Mouse (Mus musculus) neural tube, embryonic 15.5 days (tissue): ENCODE measurements around the gene Naa38. TPM values are rescaled to one million over a fixed set of nuclear protein-coding genes. Genes with fewer than 3 reads are reported as not detected.

ENCODE experiments used
- ATAC-seq: fragments of 200-750 bp; cut with Nextera tagmentation; 2 replicates; pipeline ENCODE4 v1.8.0; 2017; ENCODE audit warnings: mild to moderate bottlenecking, moderate TSS enrichment, moderate library complexity; ENCODE audit not compliant: low FRiP score
- H3K27ac ChIP-seq: fragments of 300-500 bp; sonication (generic); replicated peaks from 2 replicates; pipeline ENCODE4 v1.5.1; 2015; ENCODE audit warnings: mild to moderate bottlenecking, inconsistent platforms
- H3K27me3 ChIP-seq: fragments of 300-500 bp; sonication (generic); replicated peaks from 2 replicates; pipeline ENCODE4 v1.6.1; 2015; ENCODE audit warnings: inconsistent platforms
- H3K36me3 ChIP-seq: fragments of 300-500 bp; sonication (generic); 2 replicates; pipeline ENCODE4 v1.6.1; 2015; ENCODE audit warnings: inconsistent platforms
- H3K4me1 ChIP-seq: fragments of 300-500 bp; sonication (generic); 2 replicates; pipeline ENCODE4 v1.6.1; 2015; ENCODE audit warnings: inconsistent platforms
- H3K4me2 ChIP-seq: fragments of 300-500 bp; sonication (generic); 2 replicates; pipeline ENCODE4 v1.6.1; 2015; ENCODE audit warnings: inconsistent platforms, mild to moderate bottlenecking, moderate library complexity
- H3K4me3 ChIP-seq: fragments of 300-500 bp; sonication (generic); replicated peaks from 2 replicates; pipeline ENCODE4 v1.5.1; 2015; ENCODE audit warnings: mild to moderate bottlenecking, inconsistent platforms
- H3K9ac ChIP-seq: fragments of 300-500 bp; sonication (generic); replicated peaks from 2 replicates; pipeline ENCODE4 v1.6.1; 2015; ENCODE audit warnings: mild to moderate bottlenecking, inconsistent platforms
- H3K9me3 ChIP-seq: fragments of 300-500 bp; sonication (generic); replicated peaks from 2 replicates; pipeline ENCODE4 v1.6.1; 2016; ENCODE audit warnings: inconsistent platforms
- WGBS: fragments of 180-500 bp; shearing (Covaris S2); methylation state at CpG from one replicate; pipeline ENCODE4 v1.1.7; 2015; ENCODE audit warnings: mixed read lengths; 5-methylcytosine and 5-hydroxymethylcytosine counted together
- polyA plus RNA-seq: library from polyadenylated mRNA; unstranded; fragments of >200 nt; fragmentation: Nextera tagmentation; extraction: Ambion mirVana; gene quantifications from 2 replicates; pipeline ENCODE4 v1.2.1, GENCODE M21; 2015

Naa38 gene
- polyA plus RNA-seq, 1 experiment from 2014 or later: 132 TPM

GRCm38 (mm10) chr11:69428751-69429150, 33.5 kb downstream of the Naa38 start:
- ATAC-seq: no peak
- peaks cover 3% of the 10 kb centered on the region; the same call in 1 of the 2 replicates for H3K4me1 ChIP-seq
- H3K27me3 ChIP-seq: no peaks in the 10 kb centered on the region
- no peaks in the 10 kb centered on the region for H3K36me3 ChIP-seq
- no peak overlapping the region for H3K4me2 ChIP-seq
- no peaks in the 10 kb centered on the region for H3K9me3 ChIP-seq
- no peak overlapping the region for H3K9ac ChIP-seq
- 33% methylated on average over 4 of the region's 4 CpGs for WGBS
- H3K27ac ChIP-seq: no peak overlapping the region
- H3K4me3 ChIP-seq: no peak overlapping the region

GRCm38 (mm10) chr11:69429313-69429712, 34.0 kb downstream of the Naa38 start:
- Histone ChIP-seq H3K4me2 (no peak overlapping the region), H3K27me3 (no peaks in the 10 kb centered on the region), H3K9me3 (no peaks in the 10 kb centered on the region), H3K9ac (no peak overlapping the region), H3K4me3 (no peak overlapping the region), H3K27ac (no peak overlapping the region), H3K36me3 (no peaks in the 10 kb centered on the region), H3K4me1 (peaks cover 3% of the 10 kb centered on the region; the same call in 1 of the 2 replicates)
- WGBS: 61% methylated on average over 2 of the region's 2 CpGs
- no peak for ATAC-seq

GRCm38 (mm10) chr11:69430631-69431030, 35.3 kb downstream of the Naa38 start:
- no peak for ATAC-seq
- H3K4me1 ChIP-seq: peaks cover 3% of the 10 kb centered on the region; the same call in 1 of the 2 replicates
- no peaks in the 10 kb centered on the region for H3K27me3 ChIP-seq
- H3K36me3 ChIP-seq: no peaks in the 10 kb centered on the region
- no peak overlapping the region for H3K4me3 ChIP-seq
- no peaks in the 10 kb centered on the region for H3K9me3 ChIP-seq
- no peak overlapping the region for H3K4me2 ChIP-seq
- WGBS: 88% methylated on average over 15 of the region's 15 CpGs
- H3K9ac ChIP-seq: no peak overlapping the region
- no peak overlapping the region for H3K27ac ChIP-seq

- H3K9ac ChIP-seq: no peak overlapping the region
- 32% methylated on average over 11 of the region's 11 CpGs for WGBS
- peak; percentile 74 for ATAC-seq
- H3K36me3 ChIP-seq: no peaks in the 10 kb centered on the region
- peaks cover 3% of the 10 kb centered on the region; the same call in 1 of the 2 replicates for H3K4me1 ChIP-seq
- H3K9me3 ChIP-seq: no peaks in the 10 kb centered on the region
- peak overlapping the region; percentile 31; the same call in 1 of the 2 replicates for H3K4me2 ChIP-seq
- H3K27ac ChIP-seq: no peak overlapping the region
- no peak overlapping the region for H3K4me3 ChIP-seq
- H3K27me3 ChIP-seq: no peaks in the 10 kb centered on the region
Observed at GRCm38 (mm10) chr11:69431829-69432639, 36.7 kb downstream of the Naa38 start.

DNA sequence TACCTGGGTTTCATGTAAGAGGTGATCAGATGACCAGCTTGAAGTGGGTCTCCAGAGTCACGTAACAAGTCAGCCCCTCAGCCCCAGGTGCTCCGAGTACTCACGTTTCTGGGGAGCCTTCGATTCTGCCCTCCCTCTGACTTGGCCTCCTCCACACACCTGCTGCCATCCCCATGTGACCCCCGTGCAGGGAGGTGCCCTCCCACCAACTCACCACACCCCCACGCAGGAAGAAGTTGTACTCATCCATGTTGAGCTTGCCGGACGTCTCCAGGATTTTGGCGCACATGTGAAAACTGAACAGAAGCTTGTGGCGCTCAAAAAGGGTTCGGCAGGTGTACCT, 37.3 kb downstream of the Naa38 start:
- Histone ChIP-seq H3K27me3 (no peaks in the 10 kb centered on the region), H3K4me3 (no peak overlapping the region), H3K4me2 (no peak overlapping the region), H3K27ac (no peak overlapping the region), H3K9me3 (no peaks in the 10 kb centered on the region), H3K36me3 (no peaks in the 10 kb centered on the region), H3K4me1 (peaks cover 3% of the 10 kb centered on the region; the same call in 1 of the 2 replicates), H3K9ac (no peak overlapping the region)
- WGBS: 79% methylated on average over 11 of the region's 11 CpGs
- ATAC-seq: no peak

- ATAC-seq: no peak
- no peak overlapping the region for H3K4me2 ChIP-seq
- H3K4me3 ChIP-seq: no peak overlapping the region
- peaks cover 3% of the 10 kb centered on the region; the same call in 1 of the 2 replicates for H3K4me1 ChIP-seq
- H3K9me3 ChIP-seq: no peaks in the 10 kb centered on the region
- H3K36me3 ChIP-seq: no peaks in the 10 kb centered on the region
- 70% methylated on average over 6 of the region's 6 CpGs for whole genome bisulfite sequencing
- H3K27me3 ChIP-seq: no peaks in the 10 kb centered on the region
- H3K9ac ChIP-seq: no peak overlapping the region
- no peak overlapping the region for H3K27ac ChIP-seq
Observed at GRCm38 (mm10) chr11:69433189-69433588, 37.9 kb downstream of the Naa38 start.

DNA sequence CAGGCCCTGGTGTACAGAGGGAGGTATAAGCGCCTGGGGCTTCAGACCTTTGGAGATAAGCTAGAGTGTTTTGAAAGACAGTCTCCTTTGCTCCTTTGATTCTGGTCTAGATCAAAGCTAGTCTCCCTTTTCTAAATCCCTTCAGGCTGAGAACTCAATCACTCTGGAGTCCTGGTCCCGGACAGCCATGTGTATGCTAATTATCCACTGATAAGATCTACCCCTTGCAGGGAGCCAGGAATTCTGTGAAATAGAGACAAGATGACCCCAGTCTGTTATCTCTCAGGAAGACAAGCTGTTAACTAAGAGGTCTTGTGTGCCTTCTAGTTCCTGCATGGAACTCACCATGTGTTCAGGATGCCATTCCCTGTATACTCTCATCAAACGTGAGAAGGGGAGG, 42.0 kb downstream of the Naa38 start:
- H3K36me3 ChIP-seq: no peaks in the 10 kb centered on the region
- H3K27ac ChIP-seq: no peak overlapping the region
- H3K9me3 ChIP-seq: no peaks in the 10 kb centered on the region
- peaks cover 1% of the 10 kb centered on the region; the same call in 1 of the 2 replicates for H3K4me1 ChIP-seq
- H3K27me3 ChIP-seq: no peaks in the 10 kb centered on the region
- no peak for ATAC-seq
- H3K4me2 ChIP-seq: no peak overlapping the region
- no peak overlapping the region for H3K4me3 ChIP-seq
- WGBS: 83% methylated on average over 3 of the region's 3 CpGs
- no peak overlapping the region for H3K9ac ChIP-seq

DNA sequence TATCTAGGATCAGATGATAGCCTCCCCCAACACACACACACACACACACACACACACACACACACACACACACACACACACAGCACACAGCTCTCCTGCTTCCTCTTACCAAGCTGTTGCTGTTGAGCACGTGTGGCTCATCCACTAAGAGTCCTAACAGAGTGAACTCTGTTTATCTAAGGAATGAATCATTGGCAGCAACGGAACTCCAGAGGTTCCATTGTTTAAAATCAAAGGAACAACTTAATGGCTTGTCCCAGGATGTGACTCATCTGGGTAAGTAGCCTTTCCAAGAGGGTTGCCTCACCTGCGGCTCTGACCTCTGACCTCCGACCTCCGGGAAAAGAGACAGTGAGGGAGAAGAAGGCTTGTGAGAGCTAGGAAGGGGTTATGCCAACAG, 48.0 kb downstream of the Naa38 start:
- H3K4me2 ChIP-seq: no peak overlapping the region
- no peaks in the 10 kb centered on the region for H3K27me3 ChIP-seq
- H3K4me3 ChIP-seq: no peak overlapping the region
- H3K27ac ChIP-seq: no peak overlapping the region
- H3K9ac ChIP-seq: no peak overlapping the region
- ATAC-seq: no peak
- no peaks in the 10 kb centered on the region for H3K36me3 ChIP-seq
- no peaks in the 10 kb centered on the region for H3K9me3 ChIP-seq
- 48% methylated on average over 5 of the region's 5 CpGs for WGBS
- H3K4me1 ChIP-seq: 0 out of 2 replicates have a peak, but pooled peaks cover 6% of the 10 kb centered on the region

Other genes starting within 250 kb of the Naa38 start
- gene Alox12b, start 238.5 kb upstream of the Naa38 start, polyA plus RNA-seq: 0.95 and 1.0 TPM in 2 replicates
- 0.36 TPM in 2 replicates for gene Alox8, start 197.6 kb upstream of the Naa38 start, polyA plus RNA-seq
- gene Gucy2e, start 158.5 kb upstream of the Naa38 start, polyA plus RNA-seq: 0.38 and 0.46 TPM in 2 replicates
- 14.5 and 15.3 TPM in 2 replicates for gene Cntrob, start 71.7 kb upstream of the Naa38 start, polyA plus RNA-seq
- gene Trappc1, start 71.5 kb upstream of the Naa38 start, polyA plus RNA-seq: 186 and 201 TPM in 2 replicates
- 6.0 and 7.3 TPM in 2 replicates for gene Kcnab3, start 69.2 kb upstream of the Naa38 start, polyA plus RNA-seq
- 213 and 250 TPM in 2 replicates for gene Rnf227, start 55.0 kb upstream of the Naa38 start, polyA plus RNA-seq
- 70.6 and 76.1 TPM in 2 replicates for gene Chd3, start 26.1 kb upstream of the Naa38 start, polyA plus RNA-seq
- gene Cyb5d1, start 144 bp downstream of the Naa38 start, polyA plus RNA-seq: 29.7 and 31.5 TPM in 2 replicates
- 6.2 and 9.1 TPM in 2 replicates for gene Tmem88, start 2.7 kb downstream of the Naa38 start, polyA plus RNA-seq
- 29.4 and 32.6 TPM in 2 replicates for gene Kdm6b, start 18.2 kb downstream of the Naa38 start, polyA plus RNA-seq
- gene Dnah2, start 153.6 kb downstream of the Naa38 start, polyA plus RNA-seq: 3.1 and 3.5 TPM in 2 replicates
- gene Efnb3, start 164.7 kb downstream of the Naa38 start, polyA plus RNA-seq: 113 and 126 TPM in 2 replicates
- 18.1 and 18.8 TPM in 2 replicates for gene Wrap53, start 184.8 kb downstream of the Naa38 start, polyA plus RNA-seq
- gene Trp53, start 184.9 kb downstream of the Naa38 start, polyA plus RNA-seq: 51.8 and 85.1 TPM in 2 replicates
- gene Atp1b2, start 210.5 kb downstream of the Naa38 start, polyA plus RNA-seq: 76.7 and 77.0 TPM in 2 replicates
- gene Shbg, start 222.4 kb downstream of the Naa38 start, polyA plus RNA-seq: not detected in 2 replicates
- 22.0 and 24.7 TPM in 2 replicates for gene Sat2, start 226.5 kb downstream of the Naa38 start, polyA plus RNA-seq
- 32.5 and 38.7 TPM in 2 replicates for gene Fxr2, start 237.5 kb downstream of the Naa38 start, polyA plus RNA-seq